Mouse (Mus musculus) embryonic fibroblast, embryonic 13.5 days (primary cell): ENCODE results near the gene Tmem51. TPM values are rescaled to one million over a fixed set of nuclear protein-coding genes. Genes with fewer than 3 reads are reported as not detected.
A peak's percentile ranks its signal among the peaks of the same experiment; 100 is the strongest.

Experiments
- H3K27ac ChIP-seq: 2 replicates; pipeline ENCODE4 v1.5.1; 2012; ENCODE audit warnings: low read length, control low read depth, inconsistent platforms; ENCODE audit not compliant: insufficient read depth
- H3K4me1 ChIP-seq: 2 replicates; pipeline ENCODE4 v1.6.1; 2011; ENCODE audit warnings: low read length; ENCODE audit not compliant: control insufficient read depth, insufficient read depth
- H3K4me3 ChIP-seq: 2 replicates; pipeline ENCODE4 v1.5.1; 2011; ENCODE audit warnings: mild to moderate bottlenecking, control low read depth, low read length; ENCODE audit not compliant: insufficient read depth
- CTCF ChIP-seq: IDR thresholded peaks from 2 replicates; pipeline ENCODE4 v1.5.1; 2011; ENCODE audit warnings: mild to moderate bottlenecking, control low read depth, low read length, moderate library complexity, borderline replicate concordance; ENCODE audit not compliant: insufficient read depth
- POLR2A ChIP-seq: IDR thresholded peaks from 2 replicates; pipeline ENCODE4 v1.6.1; 2011; ENCODE audit warnings: low read depth, mild to moderate bottlenecking, control low read depth, low read length, moderate library complexity
- polyA plus RNA-seq: library from polyadenylated mRNA; stranded (reverse); fragments of >200 nt; gene quantifications from 2 replicates; pipeline ENCODE4 v1.2.4, GENCODE M21; 2011; ENCODE audit warnings: low read depth; ENCODE audit not compliant: missing spikeins, insufficient read length

Gene Tmem51
- polyA plus RNA-seq, 1 experiment, result 3.5 TPM

DNA sequence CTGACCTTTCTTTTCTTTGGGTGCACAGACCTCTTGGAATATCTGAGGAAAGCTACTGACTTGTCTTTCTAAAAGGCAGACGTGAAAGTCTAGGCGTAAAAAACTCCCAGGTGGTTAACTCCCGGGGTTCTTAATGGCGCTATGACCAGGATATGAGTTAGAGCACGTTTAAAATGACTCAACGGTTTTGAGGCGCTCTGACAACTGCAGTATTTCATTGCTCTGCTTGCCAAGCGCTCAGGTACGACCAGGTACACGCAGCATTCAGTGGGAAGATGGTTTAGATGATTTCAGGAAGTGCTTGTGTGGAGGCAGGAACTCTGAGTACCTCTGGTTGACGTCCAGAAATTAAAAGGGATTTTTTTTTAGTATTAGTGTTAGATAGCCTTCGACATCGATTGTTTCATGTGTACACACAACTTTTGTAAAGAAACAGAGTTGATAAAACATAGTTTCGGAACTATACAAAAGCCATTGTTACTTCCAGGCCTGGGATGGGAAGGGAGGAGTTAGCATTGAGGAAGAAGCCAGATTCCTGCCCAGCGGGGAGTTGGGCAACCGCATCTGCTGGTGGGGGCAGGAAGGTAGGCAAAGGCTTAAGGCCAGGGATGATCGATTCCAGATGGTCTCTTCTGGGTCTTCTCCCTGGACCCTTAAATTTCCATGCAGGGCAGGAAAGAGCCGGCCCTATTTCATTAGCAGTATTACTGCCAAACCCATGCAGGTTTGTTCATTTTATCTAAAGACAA lies 12.7 kb downstream of the Tmem51 start:
- no peak overlapping the region for H3K4me3 ChIP-seq

GRCm38 (mm10) chr4:142070840-142071239 lies 13.3 kb downstream of the Tmem51 start:
- Histone ChIP-seq H3K27ac (no peak overlapping the region), H3K4me1 (peaks cover 12% of the 10 kb centered on the region; the same call in 1 of the 2 replicates), H3K4me3 (no peak overlapping the region)
- no peak for TF ChIP-seq CTCF
- no peak for TF ChIP-seq POLR2A

More for the DNA sequence above, 12.7 kb downstream of the Tmem51 start:
- H3K27ac ChIP-seq, result no peak overlapping the region
- TF ChIP-seq CTCF, result no peak
- no peak for TF ChIP-seq POLR2A
- H3K4me1 ChIP-seq, result peaks cover 7% of the 10 kb centered on the region; the same call in 1 of the 2 replicates

DNA sequence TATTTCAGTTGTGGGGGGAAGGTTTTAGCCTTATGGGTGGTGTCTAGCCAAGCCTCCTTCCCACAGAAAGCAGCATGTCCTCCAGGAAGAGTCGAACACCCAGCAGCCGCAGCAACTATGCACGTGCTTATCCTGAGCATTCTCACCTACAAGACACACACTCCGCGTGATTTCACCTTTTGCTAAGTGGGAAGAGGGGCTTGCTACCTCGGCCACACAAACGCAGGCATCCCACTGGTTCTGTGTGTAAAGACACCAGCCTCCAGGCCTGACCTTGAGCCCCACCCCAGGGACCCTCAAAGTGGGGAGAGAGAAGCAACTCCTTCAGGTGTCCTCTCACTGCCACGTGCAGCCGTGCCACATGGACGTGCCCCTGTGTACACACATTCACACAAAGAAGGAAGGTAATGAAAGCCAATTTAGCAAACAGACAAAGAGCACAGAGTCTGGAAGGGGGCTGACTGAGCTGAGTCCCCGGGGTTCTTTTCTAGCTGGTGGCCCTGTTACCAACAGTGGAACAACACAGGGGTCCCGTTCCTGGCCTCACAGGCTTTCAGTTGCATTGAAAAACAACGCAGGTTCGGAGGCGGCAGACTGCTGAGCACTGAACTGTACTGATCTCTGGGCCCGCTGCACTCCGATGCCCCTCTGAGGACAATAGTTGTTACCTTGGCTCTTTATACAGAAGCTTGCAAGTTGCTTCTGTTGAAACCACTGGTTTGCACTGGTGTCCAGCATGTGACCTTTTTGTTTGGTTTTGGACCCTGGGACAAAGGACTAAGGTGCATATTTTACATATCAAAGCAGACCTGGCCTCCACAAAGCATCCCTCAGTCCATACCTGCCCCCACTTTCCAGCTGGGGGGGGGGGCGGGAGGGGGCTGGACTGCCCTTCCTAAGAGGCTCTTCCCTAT lies 14.9 kb downstream of the Tmem51 start:
- peaks cover 18% of the 10 kb centered on the region; the same call in 1 of the 2 replicates for H3K4me1 ChIP-seq
- TF ChIP-seq CTCF (no peak), POLR2A (no peak)
- H3K4me3 ChIP-seq, result no peak overlapping the region
- H3K27ac ChIP-seq, result no peak overlapping the region

DNA sequence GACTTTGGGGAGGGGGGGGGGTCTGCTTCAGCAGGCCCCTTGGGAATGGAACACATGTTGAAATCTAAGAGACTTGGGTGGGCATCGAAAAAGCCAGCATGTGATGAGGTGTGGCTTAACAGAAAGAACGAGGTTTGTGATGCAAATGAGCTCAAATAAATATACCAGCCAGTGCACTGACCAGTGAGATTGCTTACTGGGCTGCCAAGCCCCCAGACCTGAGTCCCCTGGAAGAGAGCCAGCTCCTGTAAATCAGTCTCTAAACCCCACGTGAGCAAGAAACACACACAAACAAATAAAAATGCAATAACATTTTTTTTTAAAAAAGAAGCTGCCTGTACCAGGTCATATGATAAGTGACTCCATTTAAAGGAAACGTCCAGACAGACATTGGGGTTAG lies 17.5 kb downstream of the Tmem51 start:
- H3K4me3 ChIP-seq, result no peak overlapping the region
- peaks cover 18% of the 10 kb centered on the region; the same call in 1 of the 2 replicates for H3K4me1 ChIP-seq
- TF ChIP-seq CTCF, result no peak
- TF ChIP-seq POLR2A, result no peak
- H3K27ac ChIP-seq, result no peak overlapping the region

GRCm38 (mm10) chr4:142065835-142066234 lies 18.3 kb downstream of the Tmem51 start:
- Histone ChIP-seq H3K27ac (0 out of 2 replicates have a peak overlapping the region, but pooled peaks have one; percentile 3), H3K4me1 (0 out of 2 replicates have a peak, but pooled peaks cover 11% of the 10 kb centered on the region), H3K4me3 (no peak overlapping the region)
- TF ChIP-seq POLR2A (no peak), CTCF (no peak)

DNA sequence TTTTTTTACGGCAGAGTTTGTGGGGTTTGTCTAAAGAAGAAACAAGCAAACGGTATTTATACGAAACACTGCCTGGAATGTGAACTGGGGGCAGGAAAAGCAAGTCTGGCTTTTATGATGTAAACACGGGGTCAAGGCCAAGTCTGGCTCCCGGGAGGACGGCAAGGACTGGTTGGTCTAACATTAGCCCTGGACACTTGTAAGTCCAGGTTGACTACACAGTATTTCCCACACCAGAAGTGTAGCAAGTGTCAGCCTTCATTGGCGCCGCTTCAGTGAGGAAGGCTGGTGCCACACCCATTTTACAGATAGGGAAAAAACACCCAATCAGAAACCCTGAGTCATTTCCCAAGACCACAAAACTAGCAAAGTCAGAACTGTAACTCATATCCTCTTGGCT lies 18.8 kb downstream of the Tmem51 start:
- H3K27ac ChIP-seq, result no peak overlapping the region
- no peak for TF ChIP-seq CTCF
- no peak overlapping the region for H3K4me3 ChIP-seq
- 0 out of 2 replicates have a peak, but pooled peaks cover 11% of the 10 kb centered on the region for H3K4me1 ChIP-seq

GRCm38 (mm10) chr4:142064582-142065228 lies 19.4 kb downstream of the Tmem51 start:
- no peak for TF ChIP-seq POLR2A
- no peak for TF ChIP-seq CTCF
- H3K4me3 ChIP-seq, result no peak overlapping the region
- H3K4me1 ChIP-seq, result 0 out of 2 replicates have a peak, but pooled peaks cover 11% of the 10 kb centered on the region
- no peak overlapping the region for H3K27ac ChIP-seq

DNA sequence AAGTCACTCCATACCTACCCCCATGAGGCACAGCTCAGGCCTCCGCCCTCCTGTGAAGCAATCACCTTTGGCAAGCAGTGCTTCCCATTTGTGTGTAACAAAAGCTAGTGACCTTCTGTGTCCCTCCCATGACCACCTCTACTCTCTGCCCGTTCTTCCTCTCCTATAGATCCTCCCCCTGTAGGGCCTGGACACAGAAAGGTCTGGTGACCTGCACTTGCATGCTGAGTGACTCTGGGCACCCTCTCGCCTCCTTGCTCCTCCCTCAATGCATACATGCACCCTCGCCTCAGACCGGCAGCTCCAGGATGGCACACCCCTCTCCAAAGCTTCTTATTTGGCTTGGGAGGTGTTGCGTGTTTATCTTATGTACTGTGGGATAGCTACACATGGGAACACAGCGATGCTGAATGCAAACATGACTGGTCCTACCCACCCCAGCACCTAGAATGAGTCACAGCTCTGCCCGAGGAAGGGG lies 21.0 kb downstream of the Tmem51 start:
- 0 out of 2 replicates have a peak, but pooled peaks cover 11% of the 10 kb centered on the region for H3K4me1 ChIP-seq
- no peak overlapping the region for H3K4me3 ChIP-seq
- TF ChIP-seq POLR2A, result no peak
- no peak for TF ChIP-seq CTCF
- no peak overlapping the region for H3K27ac ChIP-seq
